Mouse (Mus musculus): ENCODE data around the gene Cd83. TPM values are rescaled to one million over a fixed set of nuclear protein-coding genes. Genes with fewer than 3 reads are reported as not detected.

Cd83 gene
- polyA plus RNA-seq (2015; fragmentation: Illumina TruSeq; extraction: RNeasy Lipid Tissue Mini Kit (QIAGEN cat#74804); ENCODE audit: low read depth, low replicate concordance): 31.2 TPM

GRCm38 (mm10) chr13:43784725-43785711 is at the start of gene Cd83:
Gene Cd83, plus strand, starts transcription at chr13:43784775.

Other genes with a start within 250 kb of the Cd83 start
- gene Mcur1, start 224.6 kb upstream of the Cd83 start, polyA plus RNA-seq (2015; fragmentation: Illumina TruSeq; extraction: RNeasy Lipid Tissue Mini Kit (QIAGEN cat#74804); ENCODE audit: low read depth, low replicate concordance): 14.0 TPM
- gene Rnf182, start 169.1 kb upstream of the Cd83 start, polyA plus RNA-seq (2015; fragmentation: Illumina TruSeq; extraction: RNeasy Lipid Tissue Mini Kit (QIAGEN cat#74804); ENCODE audit: low read depth, low replicate concordance): 11.7 TPM